Mouse (Mus musculus) spleen, postnatal 14 days (tissue): ENCODE measurements around the gene Adam23.

Experiments used
- DNase-seq, 2 experiments: peaks; one replicate each; pipeline ENCODE4 v3.0.0; 2021 to 2022; ENCODE audit warnings: low spot score in 2 of 2

The Adam23 gene

GRCm38 (mm10) chr1:63478946-63479345, 33.3 kb downstream of the Adam23 start:
- no peak for DNase-seq

DNA sequence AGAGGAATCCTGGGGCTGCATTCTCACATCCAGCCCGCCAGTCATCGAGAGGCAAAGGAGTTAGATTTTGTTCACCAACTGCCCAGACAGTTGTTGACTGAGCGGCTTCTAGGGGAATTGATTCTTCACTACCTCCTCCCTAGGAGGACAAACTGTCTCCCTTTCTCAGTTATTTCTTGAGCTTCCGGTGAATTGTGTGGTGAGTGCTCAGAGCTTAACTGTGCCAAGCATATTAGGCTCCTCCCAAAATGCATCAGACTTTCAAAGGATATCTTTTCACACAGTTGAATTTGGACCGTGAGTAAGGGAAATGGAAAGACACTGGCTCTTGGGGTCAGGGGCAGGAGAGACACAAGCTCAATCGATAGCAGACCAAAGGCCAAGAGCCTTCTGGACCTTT, 39.0 kb downstream of the Adam23 start:
- no peak for DNase-seq

DNA sequence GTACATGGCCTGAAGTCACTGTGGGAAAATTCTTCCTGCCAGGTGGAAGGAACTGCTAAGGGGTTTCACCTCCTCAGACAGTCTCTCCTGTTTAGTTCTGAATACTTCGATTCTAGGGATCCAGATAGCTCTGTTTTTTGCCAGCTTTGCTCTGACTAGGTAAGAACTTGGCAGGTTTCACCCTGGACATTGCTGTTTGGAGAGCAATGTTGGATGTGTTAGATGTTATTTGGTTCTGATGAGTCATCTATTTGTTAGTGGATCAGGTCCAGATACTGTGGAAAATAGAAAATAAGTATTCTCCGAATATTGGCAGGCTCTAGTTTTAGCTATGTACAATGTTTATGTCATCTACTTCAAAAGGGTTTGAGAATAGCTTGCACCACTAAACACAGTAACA, 41.0 kb downstream of the Adam23 start:
- DNase-seq, result no peak

- DNase-seq, result no peak
Observed at GRCm38 (mm10) chr1:63491001-63491400, 45.3 kb downstream of the Adam23 start.

DNA sequence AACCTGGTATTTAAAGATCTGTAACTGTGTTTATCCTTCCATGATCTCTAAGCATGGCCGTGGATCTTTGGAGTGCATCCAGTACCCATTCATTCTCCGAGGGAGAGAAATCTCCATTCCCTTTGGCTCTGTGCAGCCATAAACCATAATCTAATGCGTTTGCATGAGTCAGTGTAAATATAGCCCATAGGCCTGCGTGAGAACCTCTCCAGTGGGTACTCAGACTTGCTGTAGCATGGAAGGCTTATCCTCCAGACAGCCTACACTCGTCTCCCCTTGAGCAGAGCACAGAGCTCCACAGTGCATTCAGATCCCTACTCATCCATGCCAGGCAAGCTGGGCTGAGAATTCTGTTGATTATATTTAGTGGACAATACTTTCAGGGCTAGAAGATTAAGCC, 47.6 kb downstream of the Adam23 start:
- DNase-seq, result no peak

- DNase-seq, result no peak
Observed at GRCm38 (mm10) chr1:63507386-63507785, 61.7 kb downstream of the Adam23 start.

DNA sequence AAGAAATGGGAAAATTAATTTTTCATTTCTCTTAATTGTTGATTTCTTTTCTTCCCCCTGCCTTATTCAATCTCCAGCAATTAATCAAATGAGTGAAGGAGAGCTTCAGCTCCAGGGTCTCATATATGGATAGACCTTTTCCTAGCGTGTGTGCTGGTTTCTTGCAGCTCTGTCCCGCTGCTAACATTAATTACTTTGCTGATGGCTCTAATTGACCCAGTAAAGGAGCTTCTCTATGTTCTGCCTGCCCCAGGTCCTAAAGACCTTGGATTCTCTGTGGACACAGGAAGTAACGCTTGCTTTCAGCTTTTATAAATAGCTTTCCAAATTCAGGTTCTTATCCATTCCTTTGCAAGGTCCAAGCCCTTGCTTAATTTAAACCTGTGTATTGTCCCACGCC, 63.1 kb downstream of the Adam23 start:
- no peak for DNase-seq

DNA sequence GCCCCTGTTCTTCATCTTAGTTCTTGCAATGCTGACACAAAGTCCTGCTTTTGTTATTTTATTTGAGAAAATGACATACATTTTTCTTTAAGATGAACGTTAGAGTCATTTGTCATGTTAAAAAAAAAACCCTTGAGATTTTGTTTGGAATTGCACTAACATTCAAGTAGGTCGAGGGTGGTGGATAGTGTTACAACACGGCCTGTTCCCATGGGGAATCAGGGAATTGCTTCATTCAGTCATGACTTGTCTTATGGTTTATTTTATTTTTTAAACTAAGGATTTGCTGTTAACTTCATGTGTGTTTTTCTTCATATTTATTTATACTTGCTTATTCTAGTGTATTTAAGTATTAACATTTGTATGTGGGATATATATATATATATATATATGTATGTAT, 65.7 kb downstream of the Adam23 start:
- no peak for DNase-seq

DNA sequence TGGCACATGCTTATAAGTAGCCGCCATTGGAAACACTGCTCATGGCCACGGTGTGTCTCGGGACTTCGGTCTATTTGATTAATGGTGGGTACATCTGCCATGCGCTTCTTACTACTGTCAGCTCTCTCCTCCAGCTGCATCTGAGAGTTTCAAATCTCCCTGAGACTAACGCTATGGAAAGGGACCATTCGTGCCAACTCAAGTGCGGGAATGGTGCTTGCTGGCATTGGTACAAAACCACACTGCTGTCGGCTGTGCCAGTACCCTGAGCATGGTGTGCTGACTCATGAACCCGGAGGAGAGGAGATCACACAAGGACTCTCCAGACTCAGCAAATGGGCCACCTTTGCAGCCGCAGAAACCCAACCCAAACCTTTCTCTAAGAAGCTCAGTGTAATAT, 72.1 kb downstream of the Adam23 start:
- DNase-seq, result no peak

DNA sequence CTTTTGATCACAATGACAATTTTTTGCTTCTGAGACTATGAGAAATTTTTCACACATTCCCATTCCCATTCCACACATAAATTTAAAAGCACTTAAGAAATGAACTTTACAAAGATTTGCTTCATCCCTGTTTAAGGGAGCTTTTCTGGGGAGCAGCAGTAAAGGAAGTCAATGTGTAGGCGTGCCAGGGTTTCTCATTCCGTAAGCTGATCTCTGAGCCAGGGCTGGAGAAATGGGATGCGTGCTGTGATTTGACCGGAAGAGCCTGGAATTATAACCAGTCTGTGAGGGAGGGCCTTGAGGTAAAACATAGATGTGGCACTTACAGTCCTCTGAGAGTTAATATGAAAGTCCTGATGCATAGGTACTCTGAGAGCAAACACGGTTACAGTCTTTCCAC, 73.1 kb downstream of the Adam23 start:
- DNase-seq, result no peak

DNA sequence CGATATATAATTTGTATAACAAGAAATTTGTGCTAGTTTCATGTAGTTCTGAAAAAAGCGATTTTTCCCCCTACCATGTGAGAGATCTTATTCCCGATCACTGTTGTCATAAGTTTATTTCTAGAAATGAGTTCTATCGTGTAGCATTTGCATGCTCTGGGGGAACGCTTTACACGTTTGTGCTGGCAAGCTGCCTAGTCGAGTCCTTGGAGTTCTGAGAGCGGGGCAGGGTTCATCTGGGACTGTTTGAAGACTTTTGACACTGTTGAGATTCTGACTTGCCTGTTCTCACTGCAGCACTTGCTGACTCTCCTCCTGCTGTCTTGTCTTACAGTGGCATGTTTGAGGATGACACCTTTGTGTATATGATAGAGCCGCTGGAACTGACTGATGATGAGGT, 84.2 kb downstream of the Adam23 start:
- no peak for DNase-seq

GRCm38 (mm10) chr1:63534271-63534827, 88.7 kb downstream of the Adam23 start:
- no peak for DNase-seq

DNA sequence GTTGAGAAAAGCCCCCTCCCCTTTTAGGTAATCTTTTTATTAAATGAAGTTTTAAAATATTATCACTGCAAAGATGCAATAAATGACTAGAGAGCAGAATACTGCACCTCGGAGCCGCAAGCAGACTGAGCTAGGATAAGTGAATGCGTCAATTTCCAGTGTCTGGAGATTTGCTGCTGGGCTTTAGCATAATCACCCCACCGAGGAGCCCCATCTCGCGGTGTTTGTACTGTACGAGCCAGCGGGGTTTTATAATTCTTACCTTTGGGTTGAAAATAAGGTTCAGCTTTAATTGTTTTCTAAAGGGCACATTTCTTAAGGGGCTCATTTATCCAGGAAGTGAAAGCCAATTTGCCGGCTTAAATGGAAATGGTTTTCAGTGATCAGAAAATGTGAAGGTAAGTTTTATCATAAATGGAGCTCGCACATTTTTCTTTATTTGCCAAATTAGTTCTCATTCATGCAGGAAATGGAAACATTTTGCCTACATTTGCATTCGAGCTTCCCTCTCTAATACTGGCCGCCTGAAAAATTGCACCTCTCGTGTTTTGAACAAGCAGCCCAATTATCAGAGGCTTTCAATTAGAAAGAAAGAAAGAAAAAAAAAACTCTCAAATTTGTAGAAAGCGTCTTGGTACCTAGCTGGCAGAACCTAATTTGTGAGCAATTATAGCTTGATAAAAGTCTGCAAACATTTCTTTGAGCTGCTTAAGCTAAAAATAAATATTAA, 94.4 kb downstream of the Adam23 start:
- DNase-seq, result no peak

GRCm38 (mm10) chr1:63544122-63544521, 98.4 kb downstream of the Adam23 start:
- DNase-seq, result no peak

- DNase-seq, result no peak
Observed at GRCm38 (mm10) chr1:63553039-63553438, 107.3 kb downstream of the Adam23 start.

- no peak for DNase-seq
Observed at GRCm38 (mm10) chr1:63561772-63562520, 116.3 kb downstream of the Adam23 start.

DNA sequence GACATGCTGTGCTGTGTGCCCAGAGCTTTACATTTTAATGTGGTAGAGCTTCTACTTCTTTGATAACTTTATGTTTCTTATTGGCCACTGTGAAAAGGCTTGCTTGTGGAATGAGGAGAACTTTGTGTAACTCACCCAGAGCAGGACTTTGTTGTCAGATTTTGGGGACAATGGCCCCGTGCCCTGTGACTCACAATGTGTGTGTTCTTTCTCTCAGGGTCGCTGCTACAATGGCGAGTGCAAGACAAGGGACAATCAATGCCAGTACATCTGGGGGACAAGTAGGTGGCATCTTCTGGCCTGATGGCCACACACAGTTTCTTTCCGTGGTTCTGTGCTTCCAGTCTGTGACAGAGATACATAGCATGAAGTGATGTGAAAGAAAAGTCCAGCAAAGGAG, 118.2 kb downstream of the Adam23 start:
- DNase-seq, result no peak

DNA sequence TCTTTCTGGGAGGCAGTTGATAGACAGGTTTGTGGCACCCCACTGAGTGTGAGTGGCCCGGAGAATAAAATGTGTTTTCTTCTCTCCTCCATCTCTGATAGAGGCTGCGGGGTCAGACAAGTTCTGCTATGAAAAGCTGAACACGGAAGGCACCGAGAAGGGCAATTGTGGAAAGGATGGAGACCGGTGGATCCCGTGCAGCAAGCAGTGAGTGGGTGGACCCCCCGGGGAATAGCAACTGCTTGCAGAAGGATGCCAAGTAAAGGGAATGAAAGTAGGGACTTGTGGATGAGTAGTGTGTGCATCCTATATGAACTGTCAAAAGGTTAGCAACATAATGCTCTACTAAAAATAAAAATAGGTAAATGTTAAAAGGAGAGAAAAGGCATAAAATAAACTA, 120.8 kb downstream of the Adam23 start:
- no peak for DNase-seq

DNA sequence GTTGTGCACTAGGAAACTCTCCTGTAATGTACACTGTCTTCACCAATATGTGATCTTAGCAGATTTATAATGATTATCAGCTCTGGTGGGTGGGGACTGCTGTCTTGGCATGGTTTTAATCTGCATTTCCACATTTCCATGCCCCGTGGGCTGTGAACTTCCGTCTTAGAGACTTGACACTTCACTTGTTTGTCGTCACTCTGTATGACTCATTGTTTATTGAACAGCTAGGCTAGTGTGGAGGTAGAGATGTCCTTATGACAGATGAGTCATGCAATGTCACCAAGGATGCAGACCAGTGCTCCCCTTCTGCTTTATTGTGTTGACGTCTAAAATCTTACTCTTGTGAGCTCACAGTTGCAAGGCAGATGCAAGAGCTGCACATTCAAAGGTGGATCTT, 121.3 kb downstream of the Adam23 start:
- no peak for DNase-seq

GRCm38 (mm10) chr1:63572229-63572628, 126.5 kb downstream of the Adam23 start:
- no peak for DNase-seq

GRCm38 (mm10) chr1:63573432-63573831, 127.7 kb downstream of the Adam23 start:
- no peak for DNase-seq

- DNase-seq, result no peak
Observed at GRCm38 (mm10) chr1:63573864-63574611, 128.3 kb downstream of the Adam23 start.
